Mouse (Mus musculus) testis, adult 10 weeks (tissue): ENCODE measurements around the gene Tmem203. TPM values are rescaled to one million over a fixed set of nuclear protein-coding genes. Genes with fewer than 3 reads are reported as not detected.

ENCODE experiments used
- polyA plus RNA-seq: library from polyadenylated mRNA; stranded (reverse); fragments of 350-450 nt; fragmentation: Illumina TruSeq; extraction: RNeasy Lipid Tissue Mini Kit (QIAGEN cat#74804); gene quantifications from one replicate; pipeline ENCODE4 v1.2.3, GENCODE M21; 2014; ENCODE audit warnings: low read depth, low replicate concordance

The Tmem203 gene
- 0.80 TPM for polyA plus RNA-seq

DNA sequence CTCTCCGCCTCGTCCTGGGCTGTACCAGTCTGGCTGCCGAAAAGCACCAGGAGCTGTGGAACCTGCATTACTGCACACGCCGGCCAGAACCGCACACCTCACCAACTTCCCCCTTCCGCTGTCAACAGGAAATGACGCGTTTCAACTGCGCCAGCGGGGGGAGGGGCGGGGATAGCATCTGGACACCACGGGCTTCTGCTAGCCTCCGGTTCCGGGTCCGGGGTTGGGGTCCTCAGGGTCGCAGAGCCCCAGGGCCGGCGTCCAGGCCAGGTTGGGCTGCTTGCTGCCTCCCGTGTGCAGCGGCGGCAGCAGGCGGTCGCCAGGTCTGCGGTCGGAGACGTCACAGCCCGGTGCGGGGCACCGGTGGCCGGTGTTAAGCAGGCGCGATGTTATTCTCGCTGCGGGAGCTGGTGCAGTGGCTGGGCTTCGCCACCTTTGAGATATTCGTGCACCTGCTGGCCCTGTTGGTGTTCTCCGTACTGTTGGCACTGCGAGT lies at the start of gene Tmem203:
Gene Tmem203 (plus strand): TSS at position 156 of the 496 bp plus-strand sequence.

GRCm38 (mm10) chr2:25211121-25211670 lies 44.0 kb upstream of the Tmem203 start, which contains the start of gene Nelfb:
Nelfb (minus strand) TSS chr2:25211489.

GRCm38 (mm10) chr2:25214444-25214843 lies 40.8 kb upstream of the Tmem203 start, which contains the start of gene Stpg3:
Stpg3 (minus strand) TSS chr2:25214637.

DNA sequence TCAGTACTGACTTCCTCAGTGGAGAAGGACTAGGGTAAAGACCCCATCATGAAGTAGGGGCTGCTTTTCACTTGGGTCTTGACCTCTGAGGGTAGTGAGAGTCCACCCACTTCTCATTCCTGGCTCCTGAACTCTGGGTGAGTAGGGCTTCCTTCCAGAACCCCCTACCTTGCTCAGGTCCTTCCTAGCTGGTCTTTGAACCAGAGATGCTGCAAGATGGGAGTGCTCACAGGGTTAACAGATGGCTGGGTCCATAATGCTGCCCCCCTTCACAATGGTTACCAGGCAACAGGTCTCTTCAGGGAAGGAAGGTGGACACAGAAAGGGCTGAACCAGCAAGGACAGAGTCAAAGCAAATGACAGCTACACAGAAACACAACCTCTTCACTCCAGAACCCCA lies 36.8 kb upstream of the Tmem203 start, which contains the start of gene Fam166a:
Gene Fam166a (plus strand): TSS at position 301 of the 400 bp plus-strand sequence.

DNA sequence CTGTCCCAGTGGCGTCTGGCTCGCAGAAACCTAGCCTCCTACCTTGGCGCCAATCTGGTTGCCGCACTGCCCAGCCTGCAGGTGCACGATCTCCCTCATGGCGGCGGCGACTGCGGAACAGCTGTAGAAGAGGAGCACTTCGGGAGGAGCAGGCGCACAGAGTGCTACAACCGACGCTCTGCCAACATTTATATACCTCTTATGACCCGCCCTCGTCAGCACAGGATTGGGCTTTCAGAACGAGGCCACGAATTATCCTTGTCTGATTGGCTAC lies 30.8 kb upstream of the Tmem203 start, which contains the start of gene Tubb4b:
Gene Tubb4b (minus strand): TSS at position 211 of the 274 bp plus-strand sequence.

GRCm38 (mm10) chr2:25234050-25234449 lies 21.2 kb upstream of the Tmem203 start, which contains the start of gene Slc34a3:
Slc34a3 (minus strand) TSS chr2:25234364.

GRCm38 (mm10) chr2:25236614-25237013 lies 18.6 kb upstream of the Tmem203 start, which contains the start of gene Rnf224:
Rnf224 (minus strand) TSS chr2:25236787.

GRCm38 (mm10) chr2:25242101-25242506 lies 13.1 kb upstream of the Tmem203 start, which contains the start of the genes Rnf208 and Cysrt1:
Rnf208 (plus strand) TSS chr2:25242255.
Cysrt1 (minus strand) TSS chr2:25242452.

DNA sequence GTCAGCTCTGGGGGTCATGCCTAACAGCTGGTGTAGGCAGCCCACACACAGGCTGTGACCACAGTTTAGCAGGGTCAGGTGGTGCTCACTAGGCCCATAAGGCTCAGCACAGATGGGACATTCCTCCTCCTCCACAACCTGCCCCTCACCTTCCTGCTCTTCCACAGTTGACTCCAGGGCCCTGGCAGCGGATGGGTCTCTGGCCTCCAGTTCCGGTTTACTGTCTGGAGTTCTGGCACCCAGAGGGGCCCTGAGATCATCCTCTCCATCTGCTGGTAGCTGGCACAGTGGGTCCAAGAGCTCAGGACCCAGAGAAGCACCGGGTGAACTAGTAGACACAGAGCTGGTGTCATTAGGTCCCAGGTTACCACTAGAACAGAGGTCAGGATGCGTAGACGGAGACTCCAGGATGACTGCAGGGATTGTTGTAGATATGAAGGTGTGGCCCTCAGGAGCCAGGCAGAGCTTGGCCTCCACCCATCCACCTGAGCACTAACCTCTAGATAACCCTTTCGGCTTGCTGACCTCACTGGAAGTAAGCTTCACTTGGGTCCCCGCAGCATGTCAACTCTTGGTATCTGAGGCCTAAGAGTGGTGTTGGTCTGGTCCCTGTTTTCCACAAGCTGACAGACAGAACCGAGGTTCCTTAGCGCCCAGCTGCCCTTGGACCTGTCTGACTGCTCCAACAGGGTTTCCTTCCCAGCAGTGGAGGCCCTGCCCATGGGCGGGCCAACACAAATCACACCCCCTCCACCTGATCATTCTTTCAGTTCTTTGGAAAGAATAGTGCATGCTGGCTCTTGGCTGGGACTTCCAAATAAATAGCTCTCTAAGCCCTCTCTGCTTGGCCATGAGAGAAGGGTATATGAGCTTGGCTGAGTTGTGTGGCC lies 8.8 kb upstream of the Tmem203 start, which contains the start of gene AL732309.1:
Gene AL732309.1 (minus strand): TSS at position 681 of the 890 bp plus-strand sequence.

GRCm38 (mm10) chr2:25262291-25262767 lies 7.1 kb downstream of the Tmem203 start, which contains the start of gene Tprn:
Tprn (plus strand) TSS chr2:25262618.

GRCm38 (mm10) chr2:25271827-25272511 lies 16.7 kb downstream of the Tmem203 start, which contains the start of the genes Ssna1 and Anapc2:
Ssna1 (minus strand) TSS chr2:25272438.
Anapc2 (plus strand) TSS chr2:25272478.

DNA sequence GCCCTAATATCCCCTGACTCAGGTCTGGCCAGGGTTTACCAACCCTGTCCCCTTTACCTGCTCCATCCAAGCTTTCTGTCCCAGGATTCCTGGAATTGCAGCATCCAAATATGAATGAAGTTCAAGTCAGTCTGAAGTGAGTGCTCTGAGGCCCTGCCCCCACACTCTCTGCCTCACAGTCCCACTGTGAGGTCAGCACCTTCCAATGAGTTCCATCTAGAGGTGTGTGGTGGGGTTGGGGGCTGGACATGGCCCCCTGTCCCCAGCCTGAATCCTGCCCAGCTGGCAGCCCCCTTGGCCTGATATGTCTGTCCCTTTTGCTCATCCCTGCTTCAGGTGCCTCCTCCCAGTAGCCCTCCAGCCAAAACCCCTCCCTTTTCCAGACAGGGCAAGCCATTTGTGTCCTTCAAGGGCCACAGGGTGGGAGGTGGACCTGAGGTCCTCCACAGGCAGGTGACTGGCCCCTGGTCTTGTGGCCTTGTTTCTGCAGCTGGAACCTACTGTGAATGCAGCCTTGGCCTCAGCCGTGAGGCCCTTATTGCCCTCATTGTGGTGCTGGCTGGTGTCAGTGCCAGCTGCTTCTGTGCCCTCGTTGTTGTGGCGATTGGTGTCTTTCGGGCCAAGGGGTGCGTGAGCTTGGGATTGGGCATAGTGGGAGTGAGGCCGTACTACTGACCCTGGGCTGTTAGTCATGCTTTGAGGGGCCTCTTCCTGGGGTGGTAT lies 32.8 kb downstream of the Tmem203 start, which contains the start of gene Tmem210:
Gene Tmem210 (plus strand): TSS at position 219 of the 723 bp plus-strand sequence.

DNA sequence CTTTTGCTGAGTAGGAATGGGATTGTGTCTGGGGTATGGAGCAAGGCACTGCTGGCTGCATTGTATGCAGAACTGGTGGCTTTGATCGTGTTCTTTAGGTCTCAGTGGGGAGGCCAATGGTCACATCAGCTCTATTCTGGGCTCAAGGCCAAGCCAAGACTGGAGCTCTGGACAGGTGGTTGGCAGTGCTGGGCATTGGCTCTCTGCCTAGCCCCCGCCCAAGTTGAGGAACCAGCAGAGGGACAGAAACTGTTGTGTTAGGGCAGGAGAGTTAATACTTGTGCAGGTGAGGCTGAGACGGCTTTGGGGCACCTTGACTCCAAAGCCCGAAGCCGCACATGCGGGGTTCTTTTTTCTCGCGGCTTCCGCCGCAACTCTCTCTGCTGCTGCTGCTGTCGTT lies 34.4 kb downstream of the Tmem203 start, which contains the start of gene Lrrc26:
Gene Lrrc26 (plus strand): TSS at position 265 of the 400 bp plus-strand sequence.

Other genes with a start within 250 kb of the Tmem203 start
- 3.6 TPM for gene Nsmf, start 201.1 kb upstream of the Tmem203 start, polyA plus RNA-seq
- 0.20 TPM for gene Entpd8, start 175.1 kb upstream of the Tmem203 start, polyA plus RNA-seq
- gene Noxa1, start 160.3 kb upstream of the Tmem203 start, polyA plus RNA-seq = not detected
- gene Nrarp, start 74.7 kb upstream of the Tmem203 start, polyA plus RNA-seq = 1.2 TPM
- gene Tor4a, start 58.6 kb upstream of the Tmem203 start, polyA plus RNA-seq = 0.17 TPM
- 4.2 TPM for gene Nelfb, start 44.0 kb upstream of the Tmem203 start, polyA plus RNA-seq
- 21.6 TPM for gene Stpg3, start 40.8 kb upstream of the Tmem203 start, polyA plus RNA-seq
- 145 TPM for gene Fam166a, start 36.7 kb upstream of the Tmem203 start, polyA plus RNA-seq
- 327 TPM for gene Tubb4b, start 30.7 kb upstream of the Tmem203 start, polyA plus RNA-seq
- not detected for gene Slc34a3, start 21.1 kb upstream of the Tmem203 start, polyA plus RNA-seq
- not detected for gene Rnf224, start 18.7 kb upstream of the Tmem203 start, polyA plus RNA-seq
- not detected for gene Rnf208, start 13.2 kb upstream of the Tmem203 start, polyA plus RNA-seq
- not detected for gene Cysrt1, start 13.0 kb upstream of the Tmem203 start, polyA plus RNA-seq
- gene AL732309.1, start 8.6 kb upstream of the Tmem203 start, polyA plus RNA-seq = 1.1 TPM
- gene Tprn, start 7.2 kb downstream of the Tmem203 start, polyA plus RNA-seq = 24.4 TPM
- gene Ssna1, start 17.0 kb downstream of the Tmem203 start, polyA plus RNA-seq = 4.1 TPM
- gene Anapc2, start 17.0 kb downstream of the Tmem203 start, polyA plus RNA-seq = 3.3 TPM
- gene Tmem210, start 32.7 kb downstream of the Tmem203 start, polyA plus RNA-seq = not detected
- gene Lrrc26, start 34.5 kb downstream of the Tmem203 start, polyA plus RNA-seq = not detected
- gene Grin1, start 63.7 kb downstream of the Tmem203 start, polyA plus RNA-seq = not detected
- gene Man1b1, start 76.9 kb downstream of the Tmem203 start, polyA plus RNA-seq = 21.6 TPM
- gene Dpp7, start 100.9 kb downstream of the Tmem203 start, polyA plus RNA-seq = 0.50 TPM
- 0.10 TPM for gene Uap1l1, start 110.2 kb downstream of the Tmem203 start, polyA plus RNA-seq
- 0.06 TPM for gene Sapcd2, start 116.9 kb downstream of the Tmem203 start, polyA plus RNA-seq
- gene Entpd2, start 140.4 kb downstream of the Tmem203 start, polyA plus RNA-seq = 0.10 TPM
- 0.70 TPM for gene Npdc1, start 143.9 kb downstream of the Tmem203 start, polyA plus RNA-seq
- not detected for gene Fut7, start 167.8 kb downstream of the Tmem203 start, polyA plus RNA-seq
- 0.34 TPM for gene Abca2, start 173.3 kb downstream of the Tmem203 start, polyA plus RNA-seq
- not detected for gene Clic3, start 201.4 kb downstream of the Tmem203 start, polyA plus RNA-seq
- 2.9 TPM for gene Paxx, start 205.7 kb downstream of the Tmem203 start, polyA plus RNA-seq
- gene Ptgds, start 214.6 kb downstream of the Tmem203 start, polyA plus RNA-seq = 27.8 TPM
- not detected for gene Lcn12, start 238.5 kb downstream of the Tmem203 start, polyA plus RNA-seq
- 6.6 TPM for gene Fbxw5, start 245.3 kb downstream of the Tmem203 start, polyA plus RNA-seq
- gene C8g, start 246.3 kb downstream of the Tmem203 start, polyA plus RNA-seq = 7.9 TPM